In genomic region chr7:80855316-80855715, GRCm38 (mm10) we compare ENCODE assay signal across 13 mouse cellular contexts. TPM values are rescaled to one million over a fixed set of nuclear protein-coding genes. Genes with fewer than 3 reads are reported as not detected.
"Had no signal": no experiment of that assay in that cellular context is flagged by ENCODE, and none has a peak within 500 bp of the region (broad histone marks: within the 10 kb centered on the region; RNA-seq: fewer than 3 reads in every experiment).

No protein-coding gene starts in this region.

- H3K27me3 ChIP-seq: kidney, embryonic 15.5 days; limb, embryonic 13.5 days; midbrain, embryonic 12.5 days; neural tube, embryonic 13.5 days had no signal

- H3K9me3 ChIP-seq: kidney, embryonic 15.5 days; limb, embryonic 13.5 days; midbrain, embryonic 12.5 days; neural tube, embryonic 13.5 days had no signal

- H3K4me2 ChIP-seq: kidney, embryonic 15.5 days; limb, embryonic 13.5 days; midbrain, embryonic 12.5 days; neural tube, embryonic 13.5 days had no signal

- H3K4me3 ChIP-seq: kidney, embryonic 15.5 days; limb, embryonic 13.5 days; midbrain, embryonic 12.5 days; neural tube, embryonic 13.5 days had no signal

- H3K36me3 ChIP-seq: kidney, embryonic 15.5 days; limb, embryonic 13.5 days; midbrain, embryonic 12.5 days; neural tube, embryonic 13.5 days had no signal

- DNase-seq: kidney, adult 2 months; kidney, postnatal 14 days; left cerebral cortex, postnatal 4 days; lung, adult 18-20 months; thymus, postnatal 14 days had no signal

- H3K4me1 ChIP-seq: midbrain, embryonic 12.5 days; neural tube, embryonic 13.5 days had no signal

- H3K9ac ChIP-seq: kidney, embryonic 15.5 days; limb, embryonic 13.5 days; liver, embryonic 14.5 days; midbrain, embryonic 12.5 days; neural tube, embryonic 13.5 days had no signal

- ATAC-seq: intestine, embryonic 16.5 days had no signal

- H3K27ac ChIP-seq: kidney, embryonic 15.5 days; limb, embryonic 13.5 days; liver, embryonic 14.5 days; midbrain, embryonic 12.5 days; neural tube, embryonic 13.5 days; stomach, postnatal 0 days had no signal

RNA-seq across cellular contexts. Expression of gene Nmb, which starts 49.6 kb away (rescaled TPM):
- total RNA-seq: megakaryocyte-erythroid progenitor cell, adult 5-6 weeks had no signal
